Mouse (Mus musculus) stomach, embryonic 16.5 days (tissue): ENCODE measurements around the gene Tmem106b. TPM values are rescaled to one million over a fixed set of nuclear protein-coding genes. Genes with fewer than 3 reads are reported as not detected.

Experiments
- polyA plus RNA-seq: library from polyadenylated mRNA; unstranded; fragments of >200 nt; fragmentation: Nextera tagmentation; extraction: Ambion mirVana; gene quantifications from 2 replicates; pipeline ENCODE4 v1.2.1, GENCODE M21; 2015

Gene Tmem106b
- polyA plus RNA-seq, 1 experiment from 2014 or later = 41.3 TPM

Other genes starting within 250 kb of the Tmem106b start
- 0.06 TPM in 1 of 2 replicates, not detected in the other for gene Vwde, start 155.2 kb downstream of the Tmem106b start, polyA plus RNA-seq